Mouse (Mus musculus) spleen, adult 2 months (tissue): ENCODE results near the gene Prdx6b.

Experiments used
- CTCF ChIP-seq: fragments of 200-500 bp; IDR thresholded peaks from 2 replicates; pipeline ENCODE4 v1.5.1; 2011; ENCODE audit warnings: mild to moderate bottlenecking, inconsistent platforms; ENCODE audit not compliant: insufficient read depth, insufficient read length, insufficient replicate concordance; ENCODE audit errors: extremely low read depth
- POLR2A ChIP-seq: fragments of 200-500 bp; IDR thresholded peaks from 2 replicates; pipeline ENCODE4 v1.6.1; 2011; ENCODE audit warnings: low read depth, low read length, inconsistent platforms

DNA sequence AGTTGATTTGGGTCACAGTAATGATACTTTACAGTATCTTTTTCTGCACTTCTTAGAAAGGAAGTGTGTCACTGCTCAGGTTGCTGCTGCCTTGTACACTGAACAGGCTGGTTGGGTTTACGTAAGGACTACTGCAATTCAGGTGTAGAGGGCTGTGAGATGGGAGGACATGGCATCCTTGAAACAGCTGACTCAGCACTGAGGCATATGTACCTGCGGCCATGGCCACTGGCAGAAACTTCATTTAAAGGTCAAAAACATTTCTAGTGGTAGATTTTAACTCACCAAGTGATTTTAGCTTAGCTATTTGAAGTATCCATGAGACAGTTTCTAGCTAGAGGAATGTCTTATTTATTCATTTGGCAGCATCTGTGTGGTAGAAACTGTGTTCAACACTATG lies 33.5 kb downstream of the Prdx6b start:
- TF ChIP-seq POLR2A (no peak), CTCF (no peak)
